Mouse (Mus musculus): ENCODE results near the gene Arhgap15. TPM values are rescaled to one million over a fixed set of nuclear protein-coding genes. Genes with fewer than 3 reads are reported as not detected.

Gene Arhgap15
- total and polyA plus RNA-seq, 3 experiments: 1.5 to 2.8 TPM; not detected in 1

DNA sequence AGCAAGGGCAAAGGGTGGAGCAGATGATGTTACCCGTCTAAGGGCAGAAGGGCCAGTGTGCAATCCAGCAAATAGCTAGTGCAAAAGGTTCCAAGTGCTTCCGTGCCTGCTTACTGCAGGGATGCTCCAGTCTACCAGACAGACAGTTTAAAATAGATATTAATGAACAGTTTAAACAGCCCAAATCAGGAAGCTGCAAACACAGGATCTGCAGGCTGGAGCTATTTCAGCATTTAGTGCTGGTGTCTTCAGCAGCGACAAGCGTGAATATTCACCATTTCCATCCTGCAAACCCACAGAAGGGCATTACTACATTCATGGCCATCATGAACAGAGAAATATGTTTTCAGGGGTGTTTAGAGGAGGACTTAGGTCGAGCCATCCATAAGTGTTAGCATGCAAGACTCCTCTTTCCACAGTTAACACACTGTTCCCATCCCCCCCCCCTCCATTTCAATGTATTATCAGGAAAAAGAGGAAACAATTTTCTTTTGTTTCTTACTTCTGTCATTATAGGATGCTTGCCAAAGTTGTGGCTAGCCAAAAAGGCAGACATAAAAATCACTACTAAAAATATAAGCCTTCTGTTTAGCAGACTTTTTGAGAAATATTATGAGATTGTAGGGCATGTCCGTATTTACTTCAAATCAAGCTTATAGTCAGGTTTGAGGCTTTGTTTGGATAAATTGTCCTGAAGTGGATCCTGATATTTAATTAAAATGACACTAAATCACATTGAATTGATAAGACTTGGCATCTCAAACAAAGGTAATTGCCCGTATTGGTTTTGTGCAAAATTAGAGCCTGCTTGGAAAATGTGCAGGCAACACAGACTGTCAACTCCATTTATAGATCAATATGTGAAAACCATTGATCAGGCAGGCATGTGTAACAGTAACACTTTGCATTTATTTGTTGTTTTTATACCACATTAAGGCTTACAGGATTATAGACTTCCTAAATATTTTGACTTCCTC lies 35.4 kb downstream of the Arhgap15 start:
- H3K4me3 ChIP-seq (ENCODE audit: control insufficient read depth in 1 of 2, insufficient read depth in 1 of 2, low read depth in 2 of 2, low read length in 2 of 2): no peak overlapping the region
- H3K9me3 ChIP-seq (replicated peaks; ENCODE audit: insufficient read depth, low read length): no peaks in the 10 kb centered on the region
- H3K36me3 ChIP-seq (ENCODE audit: control insufficient read depth in 1 of 2, insufficient read depth in 2 of 2, low read length in 2 of 2): peaks cover 0 to 11% of the 10 kb centered on the region in 2 experiments; a peak in 2 of 4 replicates
- peak; percentile 48 for DNase-seq (ENCODE audit: low read depth, low spot score)
- H3K4me1 ChIP-seq (ENCODE audit: control insufficient read depth in 1 of 2, insufficient read depth in 2 of 2, low read length in 2 of 2): peaks cover 2 to 8% of the 10 kb centered on the region in 2 experiments; a peak in 2 of 4 replicates
- H3K27me3 ChIP-seq (ENCODE audit: control insufficient read depth in 1 of 2, insufficient read depth in 2 of 2, low read length in 2 of 2): no peaks in the 10 kb centered on the region
- H3K9ac ChIP-seq (ENCODE audit: control insufficient read depth, low read depth, low read length, poor library complexity, severe bottlenecking): no peak overlapping the region
- TF ChIP-seq GATA1 (IDR thresholded peaks at IDR 0.05; ENCODE audit: low read depth, low read length) (no peak), TAL1 (IDR thresholded peaks at IDR 0.05; ENCODE audit: low read length) (no peak), JUND (IDR thresholded peaks at IDR 0.05; ENCODE audit: low read depth, low read length) (no peak), GABPA (IDR thresholded peaks at IDR 0.05; ENCODE audit: low read depth, low read length) (no peak), USF2 (IDR thresholded peaks at IDR 0.05; ENCODE audit: borderline replicate concordance in 1 of 2, insufficient read depth in 1 of 2, low read depth in 1 of 2, low read length in 2 of 2) (no peak), MYB (IDR thresholded peaks at IDR 0.05; ENCODE audit: low read depth, low read length) (no peak), TCF12 (IDR thresholded peaks at IDR 0.05; ENCODE audit: low read depth, low read length) (no peak), NELFE (IDR thresholded peaks at IDR 0.05; ENCODE audit: low read depth, low read length) (no peak), EP300 (IDR thresholded peaks at IDR 0.05; ENCODE audit: low read depth in 1 of 2, low read length in 2 of 2) (peak; percentile 8 to 43; a peak in 3 of 4 replicates), ELF1 (IDR thresholded peaks at IDR 0.05; ENCODE audit: low read depth, low read length) (no peak), SIN3A (IDR thresholded peaks at IDR 0.05; ENCODE audit: low read length) (no peak), HCFC1 (IDR thresholded peaks at IDR 0.05; ENCODE audit: low read depth, low read length) (no peak), ZNF384 (IDR thresholded peaks at IDR 0.05; ENCODE audit: low read depth, low read length) (no peak), RCOR1 (IDR thresholded peaks at IDR 0.05; ENCODE audit: low read depth, low read length) (peak; percentile 56; the same call in 1 of the 2 replicates), CTCF (IDR thresholded peaks at IDR 0.05 in 2 of 3, conservative IDR thresholded peaks at IDR 0.05 in 1 of 3; ENCODE audit: control insufficient read depth in 1 of 3, insufficient read depth in 1 of 3, low read depth in 2 of 3, low read length in 3 of 3, poor library complexity in 1 of 3, severe bottlenecking in 1 of 3) (no peak), TBP (IDR thresholded peaks at IDR 0.05; ENCODE audit: low read depth, low read length) (no peak)
- H3K79me2 ChIP-seq (ENCODE audit: control insufficient read depth, insufficient read depth, low read length, poor library complexity): no peaks in the 10 kb centered on the region
- H3K27ac ChIP-seq (ENCODE audit: control insufficient read depth, low read depth, low read length): no peak overlapping the region

DNA sequence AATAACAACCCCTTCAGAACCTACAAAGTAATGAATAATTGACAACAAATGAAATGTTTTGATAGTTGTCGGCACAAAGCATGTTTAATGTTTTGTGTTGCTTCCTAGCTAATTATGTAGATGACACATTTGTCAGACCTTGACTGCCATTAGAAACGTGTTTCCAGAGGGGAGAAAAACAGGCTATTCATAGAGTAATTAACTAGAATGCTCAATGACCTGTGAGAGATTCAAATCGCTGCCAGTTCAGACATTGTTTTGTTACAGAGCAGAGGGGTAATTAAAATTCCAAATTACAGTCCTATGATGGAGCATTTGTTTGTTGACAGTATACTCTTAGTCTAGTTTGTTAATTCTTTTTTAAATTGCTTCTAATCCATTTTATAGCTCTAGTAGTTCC lies 37.5 kb downstream of the Arhgap15 start:
- peaks cover 2 to 8% of the 10 kb centered on the region in 2 experiments; a peak in 2 of 4 replicates for H3K4me1 ChIP-seq (ENCODE audit: control insufficient read depth in 1 of 2, insufficient read depth in 2 of 2, low read length in 2 of 2)
- H3K27ac ChIP-seq (ENCODE audit: control insufficient read depth, low read depth, low read length): no peak overlapping the region

More for the DNA sequence above, 37.5 kb downstream of the Arhgap15 start:
- Histone ChIP-seq H3K9me3 (replicated peaks; ENCODE audit: insufficient read depth, low read length) (no peaks in the 10 kb centered on the region), H3K27me3 (ENCODE audit: control insufficient read depth in 1 of 2, insufficient read depth in 2 of 2, low read length in 2 of 2) (no peaks in the 10 kb centered on the region), H3K36me3 (ENCODE audit: control insufficient read depth in 1 of 2, insufficient read depth in 2 of 2, low read length in 2 of 2) (peaks cover 0 to 11% of the 10 kb centered on the region in 2 experiments; a peak in 2 of 4 replicates), H3K79me2 (ENCODE audit: control insufficient read depth, insufficient read depth, low read length, poor library complexity) (no peaks in the 10 kb centered on the region), H3K4me3 (ENCODE audit: control insufficient read depth in 1 of 2, insufficient read depth in 1 of 2, low read depth in 2 of 2, low read length in 2 of 2) (no peak overlapping the region), H3K9ac (ENCODE audit: control insufficient read depth, low read depth, low read length, poor library complexity, severe bottlenecking) (no peak overlapping the region)
- no peak for TF ChIP-seq MEF2A (IDR thresholded peaks at IDR 0.05; ENCODE audit: extremely low read depth, insufficient replicate concordance, low read depth, low read length, poor library complexity, severe bottlenecking)
- no peak for TF ChIP-seq BHLHE40 (IDR thresholded peaks at IDR 0.05; ENCODE audit: borderline replicate concordance, low read depth, low read length)
- no peak for TF ChIP-seq RAD21 (IDR thresholded peaks at IDR 0.05; ENCODE audit: low read depth, low read length)
- no peak for TF ChIP-seq MXI1 (IDR thresholded peaks at IDR 0.05; ENCODE audit: low read depth, low read length)
- TF ChIP-seq ZC3H11A (IDR thresholded peaks at IDR 0.05; ENCODE audit: low read depth, low read length): no peak
- TF ChIP-seq POLR2A (IDR thresholded peaks at IDR 0.05; ENCODE audit: control insufficient read depth in 1 of 2, insufficient read depth in 1 of 2, low read depth in 1 of 2, low read length in 2 of 2, poor library complexity in 1 of 2): no peak
- no peak for TF ChIP-seq POLR2AphosphoS2 (IDR thresholded peaks at IDR 0.05; ENCODE audit: low read length)
- TF ChIP-seq USF1 (IDR thresholded peaks at IDR 0.05; ENCODE audit: low read depth, low read length): no peak
- TF ChIP-seq UBTF (IDR thresholded peaks at IDR 0.05; ENCODE audit: borderline replicate concordance, insufficient read depth, low read depth, low read length): no peak
- no peak for TF ChIP-seq GABPA (IDR thresholded peaks at IDR 0.05; ENCODE audit: low read depth, low read length)
- TF ChIP-seq MAZ (IDR thresholded peaks at IDR 0.05; ENCODE audit: low read depth, low read length): no peak
- TF ChIP-seq MAFK (IDR thresholded peaks at IDR 0.05; ENCODE audit: borderline replicate concordance, low read depth, low read length): no peak
- TF ChIP-seq EP300 (IDR thresholded peaks at IDR 0.05; ENCODE audit: low read depth in 1 of 2, low read length in 2 of 2): no peak
- no peak for TF ChIP-seq SIN3A (IDR thresholded peaks at IDR 0.05; ENCODE audit: low read length)
- no peak for TF ChIP-seq TBP (IDR thresholded peaks at IDR 0.05; ENCODE audit: low read depth, low read length)
- TF ChIP-seq ZMIZ1 (IDR thresholded peaks at IDR 0.05; ENCODE audit: low read depth, low read length): no peak
- TF ChIP-seq MYC (IDR thresholded peaks at IDR 0.05; ENCODE audit: low read depth, low read length): no peak
- TF ChIP-seq GATA1 (IDR thresholded peaks at IDR 0.05; ENCODE audit: low read depth, low read length): no peak
- no peak for DNase-seq (ENCODE audit: low read depth, low spot score)
